In genomic region chr11:62103380-62103911, GRCm38 (mm10) we compare ENCODE assay signal across 13 mouse cellular contexts.
DNase-seq lines count a peak whose midpoint lies in the region; ATAC-seq lines count a peak whose summit lies in the region.
"Had no signal": no experiment of that assay in that cellular context is flagged by ENCODE, and none has a peak within 500 bp of the region (broad histone marks: within the 10 kb centered on the region; RNA-seq: fewer than 3 reads in every experiment).

No protein-coding gene starts in this region.

- H3K9me3 ChIP-seq in heart, embryonic 15.5 days (replicated peaks), result no peaks in the 10 kb centered on the region
- H3K9me3 ChIP-seq in liver, embryonic 16.5 days (replicated peaks; ENCODE audit: control insufficient read depth, low read length), result no peaks in the 10 kb centered on the region
- H3K9me3 ChIP-seq: limb, embryonic 13.5 days had no signal

- H3K36me3 ChIP-seq in heart, embryonic 15.5 days, result no peaks in the 10 kb centered on the region
- H3K36me3 ChIP-seq in liver, embryonic 16.5 days (ENCODE audit: control insufficient read depth, insufficient read depth), result no peaks in the 10 kb centered on the region
- H3K36me3 ChIP-seq: limb, embryonic 13.5 days had no signal

- H3K27ac ChIP-seq in heart, embryonic 15.5 days, result peak overlapping the region; percentile 29
- H3K27ac ChIP-seq in liver, embryonic 16.5 days (ENCODE audit: low read length), result no peak overlapping the region
- H3K27ac ChIP-seq: limb, embryonic 13.5 days had no signal

- H3K4me1 ChIP-seq in heart, embryonic 15.5 days (replicated peaks), result 0 out of 2 replicates have a peak, but pooled peaks cover 4% of the 10 kb centered on the region
- H3K4me1 ChIP-seq in liver, embryonic 16.5 days (ENCODE audit: control insufficient read depth, low read depth, low read length), result no peaks in the 10 kb centered on the region; the same call in none of the 2 replicates
- H3K4me1 ChIP-seq: limb, embryonic 13.5 days had no signal

- H3K9ac ChIP-seq in heart, embryonic 15.5 days, result no peak overlapping the region
- H3K9ac ChIP-seq in liver, embryonic 16.5 days (ENCODE audit: low read depth, low read length), result no peak overlapping the region
- H3K9ac ChIP-seq: limb, embryonic 13.5 days had no signal

- ATAC-seq in heart, embryonic 15.5 days (replicated peaks; ENCODE audit: insufficient number of reproducible peaks, insufficient read depth, low FRiP score, low read depth), result peak; percentile 50
- ATAC-seq in liver, embryonic 16.5 days (ENCODE audit: low read depth), result peak; percentile 41; the same call in 1 of the 2 replicates
- ATAC-seq: CD4-positive, CD25-positive, alpha-beta regulatory T cell, adult 4 months; forebrain, embryonic 14.5 days had no signal

- H3K4me2 ChIP-seq in heart, embryonic 15.5 days, result no peak overlapping the region
- H3K4me2 ChIP-seq in liver, embryonic 16.5 days (ENCODE audit: low read depth, low read length), result no peak overlapping the region
- H3K4me2 ChIP-seq: limb, embryonic 13.5 days had no signal

- H3K4me3 ChIP-seq in heart, embryonic 15.5 days, result no peak overlapping the region
- H3K4me3 ChIP-seq in liver, embryonic 16.5 days (ENCODE audit: low read depth, low read length), result no peak overlapping the region
- H3K4me3 ChIP-seq: limb, embryonic 13.5 days had no signal

- WGBS in heart, embryonic 15.5 days, result 17% methylated on average over 3 of the region's 3 CpGs
- whole genome bisulfite sequencing in liver, embryonic 16.5 days (ENCODE audit: insufficient replicate concordance), result 9% methylated on average over 3 of the region's 3 CpGs

- no peaks in the 10 kb centered on the region for H3K27me3 ChIP-seq in heart, embryonic 15.5 days
- H3K27me3 ChIP-seq in liver, embryonic 16.5 days (ENCODE audit: control insufficient read depth, insufficient read depth, low read depth, low read length), result no peaks in the 10 kb centered on the region
- H3K27me3 ChIP-seq: limb, embryonic 13.5 days had no signal

- no peak for DNase-seq in heart, adult 8-10 months (ENCODE audit: low spot score)
- peak; percentile 77 for DNase-seq in 416B (ENCODE audit: low read depth)
- peak; percentile 10 for DNase-seq in brain, adult 2 months (ENCODE audit: low read depth, low spot score)
- no peak for DNase-seq in retina, postnatal 1 day
- no peak for DNase-seq in cerebellum, adult 11 months
- DNase-seq: cerebellum, adult 11-12 months; heart, postnatal 36 days; thymus, postnatal 36 days had no signal

Comparison
In these comparisons a context has a peak if more than half of its experiments do, and no peak if none do; other contexts are left out.
1. DNase-seq: peak in 416B (single experiment) and brain, adult 2 months (single experiment); none in heart, adult 8-10 months (single experiment), retina, postnatal 1 day (single experiment) and cerebellum, adult 11 months (single experiment).